ENCODE assay signal across 15 mouse cellular contexts in the genomic region with DNA sequence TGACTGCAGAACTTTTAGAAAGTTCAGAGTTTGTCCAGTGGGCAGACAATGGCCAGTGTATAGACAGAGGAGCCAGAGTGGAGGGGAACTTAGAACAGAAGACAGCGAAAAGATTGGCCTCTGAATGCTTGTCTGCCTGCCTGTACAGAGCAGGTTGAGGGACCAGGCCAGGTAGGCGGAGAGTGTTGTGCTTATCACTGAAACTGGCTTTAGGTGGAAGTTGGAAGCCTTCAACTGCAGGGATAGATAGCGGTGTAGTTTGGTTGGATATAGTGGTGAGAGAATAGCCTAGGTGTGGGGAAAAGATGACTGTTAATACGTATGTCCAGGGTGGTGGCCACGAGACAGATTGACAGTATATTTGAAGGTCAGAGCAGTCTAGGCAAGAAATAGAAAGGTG.
"Had no signal": no experiment of that assay in that cellular context is flagged by ENCODE, and none has a peak within 500 bp of the region (broad histone marks: within the 10 kb centered on the region; RNA-seq: fewer than 3 reads in every experiment).

No protein-coding gene starts in this region.

- H3K27ac ChIP-seq: layer of hippocampus, adult 2 months; limb, embryonic 12.5 days; lung, embryonic 15.5 days; macrophage; neural tube, embryonic 13.5 days; stomach, embryonic 15.5 days had no signal

- DNase-seq: kidney, adult 8-10 months; kidney, postnatal 36 days; lung, postnatal 14 days; midbrain, embryonic 14.5 days; right cerebral cortex, postnatal 14 days; thymus, adult 2 months; thymus, postnatal 25 days had no signal

- ATAC-seq: inflammation-experienced regulatory T-cells, adult 6 months; intestine, postnatal 0 days had no signal

- H3K27me3 ChIP-seq: limb, embryonic 12.5 days; lung, embryonic 15.5 days; neural tube, embryonic 13.5 days; stomach, embryonic 15.5 days had no signal

- H3K4me3 ChIP-seq: layer of hippocampus, adult 2 months; limb, embryonic 12.5 days; lung, embryonic 15.5 days; neural tube, embryonic 13.5 days; stomach, embryonic 15.5 days had no signal

- H3K4me2 ChIP-seq: limb, embryonic 12.5 days; lung, embryonic 15.5 days; neural tube, embryonic 13.5 days; stomach, embryonic 15.5 days had no signal

- H3K9ac ChIP-seq: limb, embryonic 12.5 days; lung, embryonic 15.5 days; neural tube, embryonic 13.5 days; stomach, embryonic 15.5 days had no signal
